Mouse (Mus musculus): ENCODE data around the gene Cacybp.

Cacybp gene

DNA sequence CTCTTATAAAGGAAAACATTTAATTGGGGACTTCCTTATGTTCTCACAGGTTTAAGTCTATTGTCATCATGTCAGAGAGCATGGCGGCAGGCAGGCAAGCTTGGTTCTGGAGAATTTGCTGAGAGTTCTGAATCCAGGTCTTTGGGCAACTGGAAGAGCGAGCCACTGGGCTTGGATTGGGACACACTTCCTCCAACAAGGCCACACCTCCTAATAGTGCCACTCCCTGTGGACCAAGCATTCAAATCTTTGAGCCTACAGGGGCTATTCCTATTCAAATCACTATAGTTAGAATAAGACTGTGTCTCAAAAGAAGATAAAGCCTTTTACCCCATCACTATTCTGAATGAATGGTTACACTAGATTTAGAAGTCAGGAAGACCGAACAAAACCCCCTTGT lies 5.2 kb upstream of the Cacybp start:
- in situ Hi-C loops (cut with MseI, MboI), result no loop called here

DNA sequence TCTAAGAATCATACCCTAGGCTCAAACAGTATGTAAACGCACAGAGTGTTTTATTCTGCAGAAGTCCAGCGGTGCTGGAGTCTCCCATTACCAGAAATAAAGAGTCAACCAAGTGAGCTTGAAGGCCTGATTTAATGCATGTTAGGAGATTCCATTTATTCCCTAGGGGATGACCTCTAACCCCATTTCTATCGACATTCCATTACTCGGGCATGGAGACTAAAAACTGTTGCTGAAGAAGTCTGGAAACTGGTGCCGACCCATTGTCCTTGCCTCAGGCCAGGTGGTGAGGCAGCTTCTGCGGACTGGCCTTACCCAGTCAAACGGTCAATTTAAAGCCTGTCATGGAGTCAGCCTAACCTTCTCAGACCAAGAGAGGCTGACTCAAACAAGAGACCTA lies 1.5 kb upstream of the Cacybp start:
- in situ Hi-C loops (cut with MseI, MboI), result no loop called here

DNA sequence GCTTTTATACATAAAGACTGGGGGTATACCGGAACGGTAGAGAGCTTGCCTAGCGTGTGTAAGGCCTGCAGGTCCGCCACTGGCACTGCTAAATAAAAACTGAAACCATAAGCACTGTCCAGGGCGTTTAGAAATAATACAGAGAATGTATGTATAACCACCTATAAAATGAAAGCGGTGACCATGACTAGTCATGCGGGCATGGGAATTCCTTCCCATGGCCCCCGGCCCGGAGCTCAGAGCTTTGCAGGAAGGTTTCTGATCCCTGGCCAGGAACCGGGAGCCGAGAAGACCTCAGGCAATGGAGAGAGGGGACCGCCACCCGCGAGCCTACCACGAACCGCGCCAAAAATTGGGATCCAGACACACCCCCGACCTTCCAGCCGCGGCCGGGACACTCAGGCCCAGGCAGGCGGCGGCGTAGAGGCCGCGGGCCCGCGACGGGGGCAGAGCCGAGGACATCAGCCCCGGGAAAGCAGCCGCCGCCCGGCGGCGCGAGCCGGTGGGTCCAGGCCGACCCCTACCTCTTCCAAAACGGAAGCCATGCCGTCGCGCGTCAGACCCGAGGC lies 468 bp downstream of the Cacybp start:
- in situ Hi-C loops (cut with MseI, MboI), result no loop called here

DNA sequence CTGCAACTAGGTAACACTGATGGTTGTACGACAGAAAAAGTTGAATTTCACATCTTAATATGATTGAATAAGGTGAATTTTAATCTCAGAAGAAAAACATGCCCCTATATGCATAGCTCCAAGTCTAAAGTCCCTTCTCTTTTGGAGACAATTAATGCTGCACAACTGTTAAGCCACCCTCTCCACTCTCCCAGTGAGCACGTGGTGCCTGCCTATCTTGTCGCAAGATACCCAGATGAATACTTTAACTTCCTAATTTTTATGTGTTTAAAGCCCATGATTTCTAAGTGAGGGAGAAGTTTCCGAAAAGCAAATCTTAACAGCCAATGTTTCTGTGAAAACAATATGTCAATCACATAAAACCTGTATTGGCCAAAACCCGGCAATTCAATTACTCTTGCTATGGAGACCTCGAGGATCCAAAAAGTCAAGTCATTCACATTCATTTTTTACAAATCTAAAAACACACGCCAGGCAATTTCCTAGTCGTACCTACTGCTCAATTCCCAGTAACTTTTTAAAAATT lies 1.0 kb downstream of the Cacybp start:
- in situ Hi-C loops (cut with MseI, MboI), result no loop called here

DNA sequence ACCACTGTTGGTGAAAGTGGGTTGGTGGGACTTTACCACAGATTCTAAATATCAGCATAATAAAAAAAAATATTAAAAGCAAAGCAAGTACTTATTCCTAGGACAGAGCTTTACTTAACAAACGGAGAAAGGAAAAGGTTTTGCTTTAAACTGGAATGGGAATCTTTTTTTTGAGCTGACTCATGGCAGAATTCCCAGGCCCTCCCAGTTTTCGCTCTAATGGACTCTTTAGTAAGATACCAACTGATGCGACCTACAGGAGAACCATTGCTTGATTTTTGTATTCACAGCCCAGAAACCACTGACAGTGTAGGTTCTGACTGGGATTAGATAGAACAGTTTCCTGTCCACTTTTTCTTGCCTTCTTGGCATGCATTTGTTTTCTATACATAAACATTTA lies 2.1 kb downstream of the Cacybp start:
- in situ Hi-C loops (cut with MseI, MboI), result no loop called here

DNA sequence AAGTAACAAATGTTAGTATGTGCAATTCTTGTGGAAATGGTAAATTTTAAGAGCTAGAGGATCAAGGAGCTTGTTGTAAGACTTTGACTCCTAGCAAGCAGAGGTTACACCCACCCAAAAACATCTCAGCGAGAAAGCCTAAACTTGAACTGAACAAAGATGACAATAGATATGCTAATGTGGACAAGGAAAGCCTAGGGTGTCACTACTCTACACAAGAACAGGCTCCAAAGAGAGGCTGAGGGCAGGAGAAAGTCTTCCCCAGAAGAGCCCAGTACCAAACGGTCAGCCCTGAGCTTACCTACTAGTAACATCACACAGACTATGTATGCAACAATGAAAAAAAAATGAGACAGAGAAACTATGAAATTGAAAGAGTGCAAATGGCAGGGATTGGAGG lies 2.8 kb downstream of the Cacybp start:
- in situ Hi-C loops (cut with MseI, MboI), result no loop called here

DNA sequence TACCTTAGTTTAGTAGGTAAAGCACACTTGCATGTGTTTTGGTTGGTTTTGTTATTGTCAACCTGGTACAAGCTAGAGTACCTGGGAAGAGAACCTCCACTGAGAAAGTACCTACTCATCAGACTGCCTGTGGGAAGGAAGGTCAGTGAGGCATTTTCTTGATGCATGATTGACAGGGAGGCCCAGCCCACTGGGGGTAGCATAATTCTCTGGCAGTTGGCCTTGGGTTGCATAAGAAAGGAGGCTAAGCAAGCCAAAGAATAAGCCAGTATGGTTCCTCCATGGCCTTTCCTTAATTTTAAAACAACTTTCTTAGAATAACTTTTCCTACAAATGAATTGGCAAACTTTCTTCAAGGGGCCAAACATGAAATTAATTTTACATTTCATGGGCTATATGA lies 7.2 kb downstream of the Cacybp start:
- in situ Hi-C loops (cut with MseI, MboI), result no loop called here

DNA sequence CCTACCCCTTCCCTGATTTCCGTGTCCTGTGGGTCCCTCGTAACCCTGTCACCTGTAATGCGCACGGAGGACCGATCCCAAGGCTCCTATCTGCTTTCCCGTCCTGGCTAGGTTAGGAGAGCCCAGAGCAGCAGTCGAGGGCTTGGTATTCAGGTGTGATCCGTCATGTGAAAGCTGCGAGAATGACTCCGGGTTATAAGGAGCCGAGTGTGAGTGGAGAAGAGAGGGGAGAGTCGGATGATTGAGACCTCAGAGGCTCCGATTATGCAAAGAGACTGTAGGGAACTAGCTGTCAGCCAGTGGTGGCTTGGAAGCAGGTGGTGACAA lies 17.4 kb downstream of the Cacybp start:
- in situ Hi-C loops (cut with MseI, MboI), result no loop called here

DNA sequence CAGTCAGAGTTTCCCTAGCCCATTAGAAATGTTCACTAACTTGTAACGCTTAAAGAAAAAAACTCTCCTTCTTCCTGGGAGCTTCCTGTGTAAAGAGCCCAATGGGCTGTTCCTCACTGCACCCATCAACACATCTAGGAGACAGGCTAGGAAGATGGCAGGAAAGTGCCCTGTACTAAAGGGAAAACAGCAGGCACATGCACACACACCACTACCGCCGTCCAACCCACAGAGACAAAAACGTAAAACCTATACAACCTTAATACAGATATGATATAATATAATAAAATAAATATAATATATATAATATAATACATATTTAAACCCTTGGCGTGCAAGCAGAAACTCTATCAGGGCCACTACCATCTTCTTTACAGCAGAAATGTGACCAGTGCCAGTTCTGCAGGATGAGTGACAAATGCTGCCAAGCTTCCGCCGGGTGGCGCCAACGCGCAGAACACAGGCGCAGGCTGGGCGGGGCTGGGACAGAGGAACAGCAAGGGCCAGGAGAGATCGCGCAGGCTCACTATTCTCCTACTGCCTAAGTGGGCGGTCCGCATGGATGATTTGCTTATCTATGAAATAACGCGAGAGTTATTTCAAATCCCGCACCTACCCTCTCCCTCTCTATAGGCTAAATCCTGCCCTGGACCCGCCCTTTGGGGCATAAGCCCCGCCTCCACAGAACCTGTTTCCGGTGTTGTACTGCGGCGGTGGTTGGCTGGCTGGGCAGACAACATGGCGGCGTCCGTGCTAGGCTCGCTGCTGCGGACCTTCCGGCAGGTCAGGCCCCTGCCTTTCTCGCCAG lies 17.9 kb downstream of the Cacybp start, which contains the start of gene Mrps14:
TSS of gene Mrps14 (plus strand) at position 687 of the 808 bp plus-strand sequence.
- in situ Hi-C loops (cut with MseI, MboI), result no loop called here

DNA sequence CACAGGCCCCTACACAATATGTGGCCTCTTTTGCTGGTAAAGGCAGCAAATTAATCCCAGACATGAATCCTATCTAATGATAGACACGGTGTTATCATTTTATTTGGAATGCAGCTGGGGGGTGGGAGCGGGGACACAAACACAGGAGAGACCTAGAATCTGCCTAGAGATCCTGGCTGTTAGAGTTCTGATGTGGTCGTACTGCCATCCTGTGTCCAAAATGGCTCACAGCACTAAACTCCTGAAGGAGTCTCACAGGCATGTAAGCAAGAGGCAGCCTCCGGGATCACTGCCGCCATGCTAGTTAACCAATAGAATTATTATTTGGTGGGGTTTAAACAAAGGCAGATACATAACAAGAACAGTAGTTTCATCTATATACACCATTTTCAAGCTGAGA lies 28.2 kb downstream of the Cacybp start:
- in situ Hi-C loops (cut with MseI, MboI), result no loop called here

DNA sequence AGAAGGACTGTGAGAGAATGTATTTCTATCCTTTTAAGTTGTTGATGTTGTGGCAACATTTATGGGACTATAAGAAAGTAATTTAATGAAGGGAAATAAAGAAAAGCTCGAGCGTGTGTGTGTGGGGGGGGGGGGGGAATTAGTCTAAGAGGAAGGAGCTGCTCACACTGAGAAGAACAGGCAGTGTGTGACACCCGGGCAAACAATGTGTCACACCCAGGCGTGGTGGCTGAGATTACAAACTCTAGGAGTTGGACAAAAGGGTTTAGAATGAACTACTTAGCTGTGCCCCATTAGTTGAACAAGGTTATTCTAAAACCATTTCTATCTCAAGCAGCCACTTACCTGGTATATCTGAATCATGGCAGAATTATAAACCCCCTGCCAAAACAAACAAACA lies 31.5 kb downstream of the Cacybp start:
- in situ Hi-C loops (cut with MseI, MboI), result no loop called here

DNA sequence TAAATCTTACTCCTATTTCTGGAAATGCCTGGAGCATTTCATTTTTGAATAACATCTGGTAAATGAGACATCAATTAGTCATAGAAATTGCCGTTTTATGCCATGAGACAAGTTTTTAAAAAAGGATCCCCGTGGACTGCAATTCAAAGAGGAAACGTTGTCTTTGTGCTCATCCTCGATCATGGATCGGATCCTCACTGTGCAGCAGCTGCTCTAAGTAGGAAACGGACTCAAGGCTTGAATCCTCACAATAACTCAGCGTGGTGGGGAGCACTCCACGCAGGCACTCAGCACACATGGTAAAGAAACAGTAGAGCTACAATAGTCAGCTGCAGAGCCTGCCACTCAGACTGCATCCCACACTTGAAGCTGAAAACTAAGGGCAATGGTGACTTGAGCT lies 35.8 kb downstream of the Cacybp start:
- in situ Hi-C loops (cut with MseI, MboI), result no loop called here

DNA sequence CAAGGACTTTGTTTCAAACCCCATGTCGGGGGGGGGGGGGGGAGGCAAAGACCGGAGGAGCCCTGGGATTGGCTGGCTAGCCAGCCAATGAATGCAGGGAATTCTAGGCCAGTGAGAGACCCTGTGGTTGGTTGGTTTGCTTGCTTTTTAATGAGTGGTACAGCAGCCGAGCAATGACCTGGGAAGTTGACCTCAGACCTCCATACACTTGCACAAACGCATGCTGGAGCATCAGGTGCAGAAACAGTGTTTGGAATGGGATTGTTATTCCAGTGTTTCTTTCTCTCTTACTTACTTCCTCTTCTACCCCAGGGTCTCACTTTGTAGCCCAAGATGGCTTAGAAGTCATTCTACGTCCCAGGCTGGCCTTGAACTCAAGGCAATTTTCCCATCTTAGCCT lies 46.1 kb downstream of the Cacybp start:
- in situ Hi-C loops (cut with MseI, MboI), result no loop called here

DNA sequence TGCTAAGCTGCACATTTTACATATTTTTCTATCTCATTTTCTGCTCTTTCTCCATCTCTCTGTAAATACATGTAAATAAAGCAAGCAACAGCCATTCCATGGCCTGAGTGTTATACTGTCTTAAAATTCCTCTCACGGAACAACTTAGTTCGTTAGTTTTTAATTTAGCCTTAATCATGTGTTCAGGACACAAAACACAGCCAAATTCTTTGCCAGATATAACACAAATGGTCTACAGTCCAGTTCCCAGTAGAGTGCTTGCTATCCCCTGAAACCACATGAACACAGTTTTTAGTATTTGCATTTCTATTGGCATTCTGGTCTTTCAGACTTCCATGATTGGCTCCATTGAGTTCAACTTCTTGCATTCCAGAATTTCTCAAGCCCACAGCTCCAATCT lies 54.5 kb downstream of the Cacybp start:
- in situ Hi-C loops (cut with MseI, MboI), result no loop called here

DNA sequence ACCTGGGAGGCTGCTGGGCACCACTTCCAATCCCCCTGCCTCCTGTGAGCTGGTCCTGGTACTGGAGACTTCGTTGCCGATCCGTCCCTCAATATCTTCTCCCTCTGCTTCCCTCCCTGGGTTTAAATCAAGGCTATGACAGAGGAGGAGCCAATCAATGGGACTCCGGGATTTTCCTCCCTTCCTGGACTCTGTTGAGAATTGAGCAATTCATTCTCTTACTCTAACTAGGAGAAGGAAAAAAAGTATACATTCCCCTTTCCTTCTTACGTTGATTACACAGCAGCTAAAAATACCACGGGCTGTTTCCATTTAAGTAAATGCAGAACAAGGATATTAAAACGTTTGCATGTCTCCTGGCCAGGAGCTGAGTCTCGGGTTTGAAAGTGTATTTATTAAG lies 59.2 kb downstream of the Cacybp start, which contains the start of gene Tnn:
TSS of gene Tnn (minus strand) at position 101 of the 400 bp plus-strand sequence.
- in situ Hi-C loops (cut with MseI, MboI), result no loop called here

Measured in mouse trophoblast stem cell (cell line).